Mouse (Mus musculus) testis, adult 2 months (tissue): Measurements from ENCODE around the gene Gm20388. TPM values are rescaled to one million over a fixed set of nuclear protein-coding genes. Genes with fewer than 3 reads are reported as not detected.

Experiments
- H3K27ac ChIP-seq: fragments of 200-500 bp; 2 replicates; pipeline ENCODE4 v1.5.1; 2012; ENCODE audit warnings: low read depth, low read length; ENCODE audit not compliant: control insufficient read depth, insufficient read depth
- H3K27me3 ChIP-seq: fragments of 200-500 bp; 2 replicates; pipeline ENCODE4 v1.6.1; 2012; ENCODE audit warnings: mild to moderate bottlenecking, low read length, moderate library complexity; ENCODE audit not compliant: control insufficient read depth, insufficient read depth
- H3K36me3 ChIP-seq: fragments of 200-500 bp; 2 replicates; pipeline ENCODE4 v1.6.1; 2012; ENCODE audit warnings: mild to moderate bottlenecking, low read length; ENCODE audit not compliant: control insufficient read depth, insufficient read depth
- H3K4me1 ChIP-seq: fragments of 200-500 bp; 2 replicates; pipeline ENCODE4 v1.6.1; 2012; ENCODE audit warnings: low read length; ENCODE audit not compliant: control insufficient read depth, insufficient read depth
- H3K4me3 ChIP-seq: fragments of 200-500 bp; 2 replicates; pipeline ENCODE4 v1.5.1; 2012; ENCODE audit warnings: low read depth, mild to moderate bottlenecking, low read length, moderate library complexity, mixed read lengths; ENCODE audit not compliant: control insufficient read depth
- CTCF ChIP-seq: fragments of 200-500 bp; IDR thresholded peaks from 2 replicates; pipeline ENCODE4 v1.5.1; 2012; ENCODE audit warnings: low read depth, mild to moderate bottlenecking, inconsistent platforms, low read length, moderate library complexity; ENCODE audit not compliant: control insufficient read depth, insufficient read depth, insufficient replicate concordance
- POLR2A ChIP-seq: fragments of 200-500 bp; IDR thresholded peaks from 2 replicates; pipeline ENCODE4 v1.6.1; 2012; ENCODE audit warnings: low read depth, mild to moderate bottlenecking, inconsistent platforms, low read length, moderate library complexity; ENCODE audit not compliant: control insufficient read depth
- polyA plus RNA-seq: library from polyadenylated mRNA; depleted of rRNA; stranded (reverse); fragments of >200 nt; gene quantifications from 2 replicates; pipeline ENCODE4 v1.2.3, GENCODE M21; 2012

The Gm20388 gene
- polyA plus RNA-seq, 1 experiment = 5.6 TPM

DNA sequence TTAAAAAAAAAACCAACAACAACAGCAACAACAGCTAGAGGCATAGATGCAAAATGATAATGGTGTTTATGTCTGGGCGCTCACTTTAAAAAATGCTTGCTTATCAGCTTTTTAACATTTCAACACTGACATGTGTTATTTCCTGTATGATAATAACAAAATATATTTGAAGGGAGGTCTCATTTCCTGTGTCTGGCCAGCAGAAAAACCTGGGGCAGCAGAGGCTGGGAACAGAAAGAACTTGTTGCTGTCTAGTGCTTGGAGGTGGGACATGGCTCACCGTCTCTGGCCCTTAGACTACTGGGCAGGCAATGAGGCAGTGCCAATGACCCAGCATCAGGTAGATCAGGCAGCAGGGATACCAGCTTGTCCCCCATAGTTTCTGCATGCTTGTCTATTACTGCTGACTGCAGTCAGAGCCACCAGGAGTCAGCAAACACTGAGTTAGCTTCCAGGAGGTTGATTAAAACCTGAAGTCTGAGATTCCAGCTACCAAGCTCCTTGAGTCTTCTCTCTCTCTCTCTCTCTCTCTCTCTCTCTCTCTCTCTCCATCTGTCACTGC lies 3203.3 kb downstream of the Gm20388 start:
- no peak for TF ChIP-seq CTCF
- no peak for TF ChIP-seq POLR2A
- Histone ChIP-seq H3K27me3 (no peaks in the 10 kb centered on the region), H3K36me3 (no peaks in the 10 kb centered on the region), H3K4me3 (no peak overlapping the region), H3K4me1 (peaks cover 8% of the 10 kb centered on the region), H3K27ac (no peak overlapping the region)

DNA sequence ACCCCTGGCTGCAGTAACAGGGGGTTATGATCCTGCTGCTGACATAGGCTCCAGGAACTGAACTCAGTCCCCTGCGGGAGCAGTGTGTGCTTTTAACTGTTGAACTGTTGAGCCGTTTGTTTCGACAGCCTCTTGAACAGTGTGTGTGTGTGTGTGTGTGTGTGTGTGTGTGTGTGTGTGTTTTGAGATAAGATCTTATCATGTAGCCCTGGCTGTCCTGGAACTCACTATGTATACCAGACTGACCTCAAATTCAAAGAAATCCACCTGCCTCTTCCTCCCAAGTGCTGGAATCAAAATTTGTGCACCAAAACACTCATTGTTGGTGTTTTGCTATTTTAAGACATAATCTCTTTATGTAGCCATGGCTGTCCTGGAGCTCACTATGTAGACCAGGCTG lies 3204.0 kb downstream of the Gm20388 start:
- Histone ChIP-seq H3K27ac (no peak overlapping the region), H3K27me3 (no peaks in the 10 kb centered on the region), H3K4me1 (peaks cover 8% of the 10 kb centered on the region), H3K36me3 (no peaks in the 10 kb centered on the region), H3K4me3 (no peak overlapping the region)
- TF ChIP-seq CTCF (no peak), POLR2A (no peak)

DNA sequence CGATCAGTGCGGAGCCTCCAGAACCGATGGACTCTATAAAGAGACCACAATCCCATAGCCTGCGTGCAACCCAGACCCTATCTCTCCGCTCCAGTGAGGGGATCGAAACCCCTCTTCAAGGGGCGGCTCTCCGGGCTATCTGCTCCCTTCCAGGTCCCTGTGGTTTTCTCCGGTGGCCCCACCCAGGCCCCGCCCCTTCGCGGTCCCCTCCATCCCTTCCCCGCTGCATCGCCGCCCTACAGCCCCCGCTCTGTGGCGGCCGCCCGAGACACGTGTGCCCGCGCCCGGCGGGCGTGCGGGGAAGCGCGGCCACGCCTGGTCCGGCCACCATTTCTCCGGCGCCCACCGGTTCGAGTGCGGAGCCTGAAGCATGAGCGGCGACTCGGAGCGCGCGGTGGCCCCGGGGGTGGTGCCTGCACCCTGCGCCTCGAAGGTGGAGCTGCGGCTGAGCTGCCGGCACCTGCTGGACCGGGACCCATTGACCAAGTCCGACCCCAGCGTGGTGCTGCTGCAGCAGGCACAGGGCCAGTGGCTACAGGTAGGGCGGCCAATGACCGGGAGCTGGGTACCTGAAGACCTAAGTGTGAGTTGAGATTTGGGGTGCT lies 3206.6 kb downstream of the Gm20388 start, which contains the start of gene Cpne7:
Cpne7 (plus strand) TSS at position 248 of the 605 bp plus-strand sequence.
- H3K27ac ChIP-seq = no peak within 1 kb of the TSS
- peaks cover 8% of the 10 kb centered on the region for H3K4me1 ChIP-seq
- no peaks in the 10 kb centered on the region for H3K27me3 ChIP-seq
- H3K4me3 ChIP-seq = peak within 1 kb of the TSS; percentile 28
- TF ChIP-seq POLR2A = no peak
- no peak for TF ChIP-seq CTCF
- no peaks in the 10 kb centered on the region for H3K36me3 ChIP-seq

DNA sequence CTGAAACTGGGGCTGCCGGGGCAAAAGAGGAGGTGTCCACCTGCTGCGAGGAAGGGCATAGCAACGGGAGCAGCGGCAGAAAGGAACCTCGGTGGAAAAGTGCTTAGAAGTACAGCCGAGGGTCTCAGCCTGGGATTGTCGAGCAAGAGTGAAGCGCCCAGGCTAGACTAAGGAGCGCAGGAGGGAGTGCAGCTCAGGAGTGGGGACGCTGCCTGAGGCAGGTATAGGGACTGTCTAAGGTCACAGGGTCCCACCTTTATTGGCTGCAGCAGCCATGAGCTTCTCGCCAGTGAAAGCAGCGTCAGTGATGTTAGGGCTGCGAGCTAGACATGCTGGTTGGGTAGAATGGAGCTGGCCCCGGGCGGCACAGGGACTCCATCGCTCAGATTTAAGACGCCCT lies 3207.1 kb downstream of the Gm20388 start:
- Histone ChIP-seq H3K27me3 (no peaks in the 10 kb centered on the region), H3K36me3 (no peaks in the 10 kb centered on the region), H3K4me1 (peaks cover 8% of the 10 kb centered on the region), H3K27ac (no peak overlapping the region), H3K4me3 (peak overlapping the region; percentile 28)
- no peak for TF ChIP-seq CTCF
- no peak for TF ChIP-seq POLR2A

DNA sequence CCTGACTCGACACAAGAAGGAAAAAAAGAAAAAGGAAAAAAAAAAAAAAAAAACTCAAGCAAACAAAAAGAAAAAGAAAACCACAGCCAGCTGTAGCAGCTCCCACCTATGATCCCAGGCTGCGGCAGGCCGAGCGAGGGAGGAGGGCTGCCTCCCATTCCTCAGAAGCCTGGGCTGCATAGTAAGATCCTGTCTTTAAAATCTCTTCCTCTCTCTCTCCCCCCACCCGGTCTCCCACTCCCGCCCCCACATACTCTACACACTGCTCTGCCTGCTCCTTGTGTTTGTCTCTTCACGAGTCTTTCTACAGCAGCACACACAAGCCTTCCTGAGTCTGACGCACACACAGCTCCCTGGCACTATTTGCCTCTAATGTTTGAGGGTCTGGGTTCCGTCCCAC lies 3211.4 kb downstream of the Gm20388 start:
- no peaks in the 10 kb centered on the region for H3K36me3 ChIP-seq
- H3K27ac ChIP-seq = no peak overlapping the region
- H3K4me1 ChIP-seq = peaks cover 15% of the 10 kb centered on the region
- H3K4me3 ChIP-seq = no peak overlapping the region
- TF ChIP-seq CTCF (no peak), POLR2A (no peak)
- no peaks in the 10 kb centered on the region for H3K27me3 ChIP-seq

DNA sequence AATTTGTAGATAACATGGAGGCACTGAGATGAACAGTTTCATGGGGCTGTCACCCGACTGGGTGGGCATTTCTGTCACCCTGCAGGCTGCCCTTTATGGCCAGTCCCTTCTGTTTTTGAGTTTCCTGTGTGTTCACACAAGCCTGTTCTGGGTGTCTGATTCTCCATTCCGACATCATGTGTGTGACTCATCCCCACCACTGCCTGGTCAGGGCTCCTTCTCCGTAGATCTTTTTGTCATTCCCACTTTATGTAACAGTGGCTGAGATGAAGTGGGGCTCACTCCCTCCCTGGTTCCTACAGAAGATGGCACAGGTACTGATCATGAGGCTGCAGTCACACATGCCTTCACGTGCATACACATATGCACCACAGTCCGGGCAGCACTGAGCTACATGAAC lies 3212.0 kb downstream of the Gm20388 start:
- Histone ChIP-seq H3K4me1 (peaks cover 13% of the 10 kb centered on the region), H3K27ac (no peak overlapping the region), H3K36me3 (no peaks in the 10 kb centered on the region), H3K27me3 (no peaks in the 10 kb centered on the region), H3K4me3 (no peak overlapping the region)
- TF ChIP-seq CTCF (no peak), POLR2A (no peak)

DNA sequence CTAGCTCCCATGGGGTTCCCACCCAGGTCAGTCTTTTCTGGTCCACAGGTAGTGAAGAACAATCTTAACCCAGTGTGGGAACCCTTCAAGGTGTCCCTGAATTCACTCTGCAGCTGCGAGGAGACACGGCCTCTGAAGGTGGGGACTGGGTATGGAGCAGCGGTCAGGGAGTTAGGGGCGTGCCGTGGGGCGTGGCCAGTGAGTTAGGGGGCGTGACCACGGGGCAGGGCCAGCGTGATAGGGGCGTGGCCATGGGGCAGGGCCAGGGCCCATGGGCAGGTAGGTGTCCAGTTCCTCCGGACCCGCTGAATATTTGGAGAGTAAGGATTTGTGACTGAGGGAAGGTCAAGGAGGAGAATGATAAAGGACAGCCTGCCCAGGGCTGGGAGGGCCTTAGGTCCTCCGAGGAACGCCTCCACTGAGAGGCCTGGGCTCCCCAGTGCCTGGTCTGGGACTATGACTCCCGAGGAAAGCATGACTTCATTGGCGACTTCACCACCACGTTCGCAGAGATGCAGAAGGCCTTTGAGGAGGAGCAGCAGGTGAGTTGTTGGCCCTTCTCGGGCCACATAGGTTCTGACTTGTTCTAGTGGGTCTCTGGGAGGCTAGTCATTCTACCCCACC lies 3215.7 kb downstream of the Gm20388 start:
- peak overlapping the region; percentile 4; the same call in 1 of the 2 replicates for H3K4me3 ChIP-seq

More for the DNA sequence above, 3215.7 kb downstream of the Gm20388 start:
- peaks cover 13% of the 10 kb centered on the region for H3K4me1 ChIP-seq
- no peaks in the 10 kb centered on the region for H3K27me3 ChIP-seq
- TF ChIP-seq POLR2A (no peak), CTCF (no peak)
- H3K36me3 ChIP-seq = no peaks in the 10 kb centered on the region
- H3K27ac ChIP-seq = no peak overlapping the region
